Mouse (Mus musculus) testis, adult 2 months (tissue): ENCODE results near the gene Stab1.

Experiments used
- CTCF ChIP-seq: fragments of 200-500 bp; IDR thresholded peaks from 2 replicates; pipeline ENCODE4 v1.5.1; 2012; ENCODE audit warnings: low read depth, mild to moderate bottlenecking, inconsistent platforms, low read length, moderate library complexity; ENCODE audit not compliant: control insufficient read depth, insufficient read depth, insufficient replicate concordance
- POLR2A ChIP-seq: fragments of 200-500 bp; IDR thresholded peaks from 2 replicates; pipeline ENCODE4 v1.6.1; 2012; ENCODE audit warnings: low read depth, mild to moderate bottlenecking, inconsistent platforms, low read length, moderate library complexity; ENCODE audit not compliant: control insufficient read depth

DNA sequence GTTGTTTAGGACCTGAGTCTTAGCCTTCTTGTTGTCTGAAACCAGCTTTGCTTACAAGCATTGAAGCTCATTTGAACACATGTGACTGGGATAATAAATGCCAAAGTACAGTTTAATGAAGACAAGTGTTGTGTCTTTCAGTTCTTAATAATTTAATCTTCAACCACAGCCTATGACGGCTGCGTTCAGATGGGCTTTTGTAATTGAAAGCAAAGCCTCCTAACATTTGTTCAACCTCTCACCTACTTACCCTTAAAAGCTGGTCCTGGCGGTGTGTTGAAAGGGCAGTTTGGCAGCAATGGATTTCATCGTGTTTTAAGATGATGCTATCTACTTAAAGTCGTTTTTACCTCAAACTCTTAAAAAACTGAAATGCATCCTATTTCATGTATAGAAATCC is 56.3 kb downstream of the Stab1 start:
- TF ChIP-seq CTCF (no peak), POLR2A (no peak)
